Mouse (Mus musculus): Measurements from ENCODE around the gene Inpp1.
A peak's percentile ranks its signal among the peaks of the same experiment; 100 is the strongest.

Inpp1 gene

DNA sequence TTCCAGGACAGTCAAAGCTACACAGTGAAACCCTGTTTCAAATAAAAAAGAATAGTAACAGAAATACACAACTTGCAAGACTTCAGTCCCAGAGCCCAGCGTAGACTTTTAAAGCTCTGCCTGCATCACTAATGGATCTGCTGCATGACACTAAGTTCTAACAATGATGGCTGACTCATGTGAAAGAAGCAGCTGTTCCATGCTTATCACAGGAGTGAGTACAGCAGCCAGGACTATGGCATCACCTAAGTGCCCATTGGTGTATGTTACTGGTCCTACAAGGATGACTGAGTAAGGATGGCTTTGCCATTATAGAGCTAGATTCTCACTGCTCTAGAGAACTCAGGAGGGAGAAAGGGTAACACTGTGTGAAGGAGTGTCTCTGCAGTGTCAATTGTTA lies 30.2 kb downstream of the Inpp1 start:
- no peak for DNase-seq

DNA sequence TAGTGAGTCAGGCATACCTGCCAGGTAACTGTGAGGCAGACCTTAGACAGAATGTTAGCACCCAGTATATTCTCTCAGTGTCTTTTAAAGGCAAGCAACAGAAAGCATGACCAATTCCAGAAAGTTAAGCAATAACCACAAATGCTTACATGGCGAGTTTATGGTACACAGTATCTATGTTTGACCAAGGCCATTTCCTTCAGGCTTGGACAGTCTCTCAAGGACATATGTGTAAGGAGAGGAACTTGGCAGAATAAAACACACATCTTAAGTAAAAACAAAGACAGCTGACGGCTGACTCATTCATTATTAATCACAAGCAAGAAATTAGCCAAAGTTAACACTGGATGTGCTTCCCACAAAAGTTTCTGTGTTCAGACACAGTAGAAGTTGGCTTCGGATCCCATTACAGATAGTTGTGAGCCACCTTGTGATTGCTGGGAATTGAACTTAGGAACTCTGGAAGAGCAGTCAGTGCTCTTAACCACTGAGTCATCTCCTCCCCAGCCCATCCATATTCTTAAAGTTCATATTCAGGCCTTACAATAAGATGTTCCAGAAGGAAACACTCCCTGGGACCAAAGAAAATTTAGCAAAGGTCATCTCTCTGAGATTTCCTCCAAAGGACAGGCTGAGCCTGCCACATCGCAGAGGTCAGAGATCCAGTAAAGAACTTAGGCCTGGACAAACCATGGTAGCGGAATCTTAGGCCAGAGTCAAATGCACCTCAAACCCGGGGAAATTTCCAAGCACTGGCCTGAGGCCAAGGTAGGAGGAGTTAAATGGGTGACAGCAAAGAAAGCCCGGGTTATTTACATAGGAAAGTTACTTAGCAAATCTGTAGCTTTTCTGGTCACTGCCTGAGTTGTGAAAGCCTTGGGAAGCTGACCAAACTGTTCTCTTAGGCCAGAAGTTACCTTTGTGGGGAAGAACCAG lies 52.0 kb downstream of the Inpp1 start:
- DNase-seq, result no peak

DNA sequence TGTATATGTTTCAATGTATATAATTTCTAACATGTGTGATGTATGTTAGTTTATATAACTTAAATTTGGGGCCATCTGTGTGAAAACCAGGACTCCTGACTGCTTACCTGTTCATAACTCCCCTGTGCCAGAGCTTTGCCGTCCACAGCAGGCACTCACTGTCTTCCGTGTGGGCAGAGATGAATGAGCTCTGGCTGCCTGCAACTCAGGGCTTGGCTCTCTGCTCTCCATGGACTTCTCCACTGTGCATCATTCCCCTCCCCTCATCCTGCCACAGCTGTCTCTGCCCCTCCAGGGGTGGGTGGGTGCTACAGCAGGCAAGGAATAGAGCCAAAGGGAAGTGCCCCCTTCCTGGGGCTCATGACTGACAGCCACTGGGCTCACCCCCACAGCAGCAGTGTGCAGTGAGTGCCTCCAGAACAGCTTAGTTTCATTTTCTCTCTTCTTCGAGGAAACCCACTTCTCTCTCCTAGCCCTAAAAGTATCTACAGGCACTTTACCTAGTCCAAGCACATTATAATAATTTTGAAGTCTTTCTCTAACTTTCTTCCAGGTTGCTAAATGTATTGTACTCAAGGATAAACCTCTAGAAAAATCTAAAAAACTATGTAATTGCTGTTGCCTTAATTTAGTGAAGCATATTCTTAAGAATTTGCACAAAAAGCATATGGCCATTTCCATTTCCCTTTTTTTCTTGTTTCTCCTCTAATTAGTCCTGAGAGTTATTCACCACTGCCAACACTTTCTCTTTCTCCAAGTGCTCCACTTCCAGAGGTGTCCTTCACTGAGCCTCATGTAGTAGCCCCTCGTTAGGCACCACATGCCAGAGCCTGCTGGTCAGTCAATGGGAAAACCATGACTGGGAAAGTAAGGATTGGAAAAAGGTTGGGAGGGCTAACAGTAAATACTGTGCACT lies 53.3 kb downstream of the Inpp1 start:
- DNase-seq, result no peak

DNA sequence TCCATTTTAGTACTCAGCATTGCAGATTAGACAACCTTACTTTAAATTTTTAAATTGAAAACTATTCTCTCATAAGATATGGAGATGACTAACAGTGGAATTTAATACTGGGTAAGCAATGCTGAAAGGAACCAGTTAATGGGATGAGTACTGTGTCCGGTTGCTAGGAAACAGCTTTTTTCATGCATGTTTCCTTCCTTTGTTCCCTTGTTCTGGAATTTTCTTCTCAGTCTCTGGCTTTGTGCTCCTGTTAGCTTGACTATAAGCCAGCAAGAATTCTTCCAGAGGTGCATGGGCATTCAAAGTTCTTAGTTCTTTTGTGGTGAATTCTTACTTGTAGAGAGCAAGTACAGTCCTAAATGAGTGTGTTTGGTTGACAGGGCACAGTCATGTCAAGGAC lies 59.3 kb downstream of the Inpp1 start:
- no peak for DNase-seq

DNA sequence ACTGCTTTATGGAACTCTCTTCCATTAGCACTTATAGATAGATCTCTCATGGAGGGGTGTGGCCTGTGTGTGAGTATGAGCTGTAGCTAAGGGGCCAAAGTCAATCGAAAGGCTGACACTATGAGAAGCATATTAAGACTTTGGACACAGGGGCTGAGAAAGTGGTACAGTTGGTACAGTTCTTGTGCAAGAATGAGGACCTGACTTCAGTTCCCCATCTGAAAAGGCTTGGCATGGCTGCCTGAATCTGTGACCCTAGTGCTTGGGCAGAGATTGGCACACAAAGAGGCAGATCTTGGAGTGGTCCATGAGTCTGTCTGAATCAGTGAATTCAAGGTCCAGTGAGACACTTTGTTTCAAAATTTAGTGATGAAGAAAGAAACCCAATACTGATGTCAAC lies 63.2 kb downstream of the Inpp1 start:
- no peak for DNase-seq

DNA sequence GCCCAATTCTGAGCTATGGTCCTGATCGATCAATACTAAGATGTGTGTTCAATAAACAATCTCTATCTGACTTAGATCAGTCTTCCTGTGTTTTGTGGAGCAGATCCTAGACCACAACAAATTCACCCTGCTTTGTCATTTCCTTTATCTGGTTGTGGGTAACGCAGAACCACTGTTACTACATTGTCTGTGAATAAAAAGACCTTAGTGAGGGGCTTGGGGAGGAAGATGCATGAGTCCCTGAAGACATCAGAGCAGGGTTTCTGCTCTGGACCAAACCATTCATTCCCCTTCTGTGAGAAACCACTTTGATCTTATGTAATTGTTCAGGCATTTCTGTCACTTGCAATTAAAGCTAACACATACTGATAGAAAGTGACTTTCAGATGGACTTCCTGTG lies 63.7 kb downstream of the Inpp1 start:
- DNase-seq, result no peak

DNA sequence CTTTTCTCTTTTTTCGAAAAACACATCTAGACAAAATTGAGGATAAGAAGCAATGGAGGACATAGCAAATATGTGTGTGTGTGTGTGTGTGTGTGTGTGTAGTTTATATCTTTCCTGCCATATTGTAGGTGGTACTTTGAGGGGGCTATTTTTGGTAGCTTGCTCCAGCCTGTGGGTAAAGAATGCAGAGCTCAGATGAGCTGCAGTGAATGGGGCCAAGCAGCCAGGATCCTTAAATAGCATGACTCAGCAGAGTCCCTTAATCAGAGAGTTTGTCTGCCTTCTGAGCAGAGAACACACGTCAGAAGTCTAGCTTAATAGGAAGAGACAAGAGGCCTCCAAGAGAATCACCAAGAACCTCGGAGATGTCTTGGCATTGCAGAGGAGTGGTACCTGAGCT lies 64.8 kb downstream of the Inpp1 start:
- DNase-seq, result no peak

DNA sequence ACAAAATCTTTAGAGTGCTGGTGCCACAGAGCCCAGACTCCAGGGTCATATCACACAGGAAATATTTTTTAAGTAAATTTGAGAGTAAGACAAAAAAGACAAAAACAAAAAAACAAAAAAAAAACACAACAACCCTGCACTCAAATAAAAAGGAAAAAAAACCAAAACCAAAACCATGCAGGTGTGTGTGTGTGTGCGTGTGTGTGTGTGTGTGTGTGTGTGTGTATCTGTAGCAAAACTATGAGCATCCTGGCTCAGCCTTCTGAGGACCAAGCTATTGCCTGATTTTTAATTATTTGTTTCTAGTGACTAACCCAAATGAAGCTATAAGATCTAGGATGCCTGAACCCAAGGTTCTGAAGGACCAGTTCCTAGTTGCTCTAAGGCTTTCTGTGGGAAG lies 65.9 kb downstream of the Inpp1 start:
- no peak for DNase-seq

DNA sequence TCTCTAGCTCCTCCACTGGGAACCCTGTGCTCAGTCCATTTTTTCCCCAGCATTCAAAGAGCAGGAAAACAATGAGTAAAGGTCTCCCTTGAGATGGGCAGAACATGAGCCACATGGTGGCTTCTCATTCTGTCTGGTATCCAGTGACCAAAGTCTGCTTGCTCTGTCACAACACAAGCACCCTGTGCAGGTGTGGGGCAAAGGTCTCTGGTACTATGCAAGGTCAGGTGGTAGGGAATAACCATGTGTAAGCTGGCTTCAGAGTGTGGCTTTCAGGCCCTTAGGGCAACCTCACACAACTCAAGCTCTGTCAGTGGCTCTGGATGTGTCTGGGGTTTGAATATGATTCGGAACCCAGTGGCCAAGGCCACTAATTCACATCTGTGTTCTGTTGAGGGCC lies 67.5 kb downstream of the Inpp1 start:
- DNase-seq, result no peak

DNA sequence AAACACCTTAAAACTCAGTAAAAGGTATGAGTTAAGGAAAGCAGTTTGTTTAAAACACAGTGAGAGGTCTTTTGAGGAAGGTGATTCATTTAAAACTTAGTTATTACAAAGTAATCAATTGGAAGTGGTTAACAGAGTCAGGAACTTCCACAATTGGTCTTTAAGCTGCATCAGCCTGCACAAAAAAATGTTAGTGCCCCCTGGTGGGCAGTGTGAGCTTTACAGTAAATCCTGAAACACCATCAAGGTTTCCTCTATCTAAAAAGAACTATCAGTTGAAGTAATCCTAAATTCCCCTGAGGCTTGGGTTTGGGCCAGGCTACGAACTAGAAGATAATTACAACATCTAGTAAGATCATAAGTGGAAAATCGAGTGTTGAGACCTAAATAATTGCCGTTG lies 69.2 kb downstream of the Inpp1 start:
- DNase-seq, result peak; percentile 70

DNA sequence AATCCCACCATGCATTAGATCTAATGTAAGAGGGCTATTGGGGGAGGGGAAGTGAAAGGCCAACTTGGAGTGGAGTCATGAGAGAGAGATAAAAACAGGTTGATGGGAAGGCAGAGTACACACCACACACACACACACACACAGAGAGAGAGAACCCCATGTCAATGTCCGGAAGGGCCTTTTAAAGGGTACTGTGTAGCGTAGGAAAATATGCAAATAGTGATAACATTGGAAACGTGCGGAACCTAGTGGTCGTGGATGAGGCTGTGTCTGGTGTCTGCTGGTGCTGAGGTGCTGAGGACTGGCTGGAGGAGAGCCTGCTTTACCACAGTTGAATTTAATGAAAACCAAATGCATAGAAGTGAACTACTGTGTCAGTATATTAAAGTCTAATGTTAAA lies 74.9 kb downstream of the Inpp1 start:
- no peak for DNase-seq

Data from cerebellum, adult 9-10 months (tissue).